Mouse (Mus musculus): ENCODE measurements around the gene Trim67. TPM values are rescaled to one million over a fixed set of nuclear protein-coding genes. Genes with fewer than 3 reads are reported as not detected.

Gene Trim67
- polyA plus RNA-seq, 1 experiment from 2014 or later: 0.05 TPM

GRCm38 (mm10) chr8:124791751-124792150 is 1.1 kb upstream of the Trim67 start:
- Histone ChIP-seq H3K36me3 (ENCODE audit: insufficient read depth, low read length) (no peaks in the 10 kb centered on the region), H3K27me3 (ENCODE audit: insufficient read depth, low read length) (peaks cover 57% of the 10 kb centered on the region), H3K9ac (replicated peaks; ENCODE audit: low read length) (no peak overlapping the region), H3K4me2 (replicated peaks; ENCODE audit: low read depth, low read length) (peak overlapping the region; percentile 99), H3K4me3 (ENCODE audit: low read length) (peak overlapping the region; percentile 56), H3K9me3 (ENCODE audit: low read length) (no peaks in the 10 kb centered on the region), H3K4me1 (ENCODE audit: insufficient read depth, low read length) (peaks cover 23% of the 10 kb centered on the region), H3K27ac (ENCODE audit: low read length) (no peak overlapping the region)
- no peak for ATAC-seq (ENCODE audit: low FRiP score, low TSS enrichment)
- 47% methylated on average over 4 of the region's 4 CpGs for WGBS

DNA sequence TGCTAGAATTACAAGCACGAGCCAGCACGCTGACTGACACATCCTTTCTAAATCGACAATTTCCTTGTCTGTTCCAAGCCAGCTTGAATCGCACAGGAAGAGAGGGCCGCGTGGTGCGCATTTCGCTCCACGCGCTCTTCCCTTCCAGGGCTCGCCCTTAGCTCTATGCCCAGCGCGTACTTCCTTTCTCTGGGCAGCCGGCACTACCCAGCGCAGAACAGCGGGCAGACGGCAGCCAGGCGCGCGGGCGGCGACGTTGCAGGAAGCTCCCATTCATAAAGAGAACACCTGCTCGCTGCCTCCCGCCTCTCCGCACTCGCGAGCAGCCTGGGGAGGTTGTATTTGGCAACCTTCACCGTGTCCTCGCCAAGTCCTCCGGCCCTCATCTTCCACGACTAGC is 706 bp upstream of the Trim67 start:
- Histone ChIP-seq H3K27me3 (ENCODE audit: insufficient read depth, low read length) (peaks cover 61% of the 10 kb centered on the region), H3K4me1 (ENCODE audit: insufficient read depth, low read length) (peaks cover 23% of the 10 kb centered on the region), H3K9me3 (ENCODE audit: low read length) (no peaks in the 10 kb centered on the region), H3K4me2 (replicated peaks; ENCODE audit: low read depth, low read length) (peak overlapping the region; percentile 99), H3K4me3 (ENCODE audit: low read length) (peak overlapping the region; percentile 56), H3K9ac (replicated peaks; ENCODE audit: low read length) (no peak overlapping the region), H3K27ac (ENCODE audit: low read length) (no peak overlapping the region), H3K36me3 (ENCODE audit: insufficient read depth, low read length) (no peaks in the 10 kb centered on the region)
- under 1% methylated on average over 32 of the region's 32 CpGs for WGBS
- no peak for ATAC-seq (ENCODE audit: low FRiP score, low TSS enrichment)

DNA sequence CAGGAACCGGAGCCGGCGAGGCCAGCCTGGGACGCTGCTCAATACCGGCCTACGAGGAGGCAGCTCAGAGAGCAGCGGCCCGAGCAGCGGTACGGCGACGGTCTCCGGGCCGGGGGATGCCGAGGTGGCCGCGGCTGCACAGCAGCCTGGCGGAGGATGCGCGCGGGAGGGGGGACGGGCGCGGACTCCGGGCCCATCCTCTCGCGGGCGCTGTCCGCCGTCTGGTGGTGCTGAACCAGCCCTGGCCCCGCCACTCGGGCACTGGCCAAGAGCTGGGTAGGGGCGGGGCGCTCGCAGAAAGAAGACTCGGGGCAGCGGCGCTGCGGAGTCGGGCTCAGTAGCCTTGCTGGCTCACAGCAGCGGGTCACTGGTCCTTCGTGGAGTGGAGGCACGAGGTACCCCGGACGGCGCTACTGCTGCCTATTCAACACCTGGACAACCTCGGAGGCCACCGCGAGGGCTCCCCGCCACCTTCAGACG is 320 bp downstream of the Trim67 start:
- peak overlapping the region; percentile 99 for H3K4me2 ChIP-seq (replicated peaks; ENCODE audit: low read depth, low read length)
- peak overlapping the region; percentile 56 for H3K4me3 ChIP-seq (ENCODE audit: low read length)
- no peak overlapping the region for H3K9ac ChIP-seq (replicated peaks; ENCODE audit: low read length)
- peak; percentile 91 for ATAC-seq (ENCODE audit: low FRiP score, low TSS enrichment)
- under 1% methylated on average over 48 of the region's 51 CpGs for WGBS
- H3K27me3 ChIP-seq (ENCODE audit: insufficient read depth, low read length): peaks cover 62% of the 10 kb centered on the region
- no peak overlapping the region for H3K27ac ChIP-seq (ENCODE audit: low read length)
- H3K4me1 ChIP-seq (ENCODE audit: insufficient read depth, low read length): peaks cover 23% of the 10 kb centered on the region
- H3K9me3 ChIP-seq (ENCODE audit: low read length): no peaks in the 10 kb centered on the region
- no peaks in the 10 kb centered on the region for H3K36me3 ChIP-seq (ENCODE audit: insufficient read depth, low read length)

DNA sequence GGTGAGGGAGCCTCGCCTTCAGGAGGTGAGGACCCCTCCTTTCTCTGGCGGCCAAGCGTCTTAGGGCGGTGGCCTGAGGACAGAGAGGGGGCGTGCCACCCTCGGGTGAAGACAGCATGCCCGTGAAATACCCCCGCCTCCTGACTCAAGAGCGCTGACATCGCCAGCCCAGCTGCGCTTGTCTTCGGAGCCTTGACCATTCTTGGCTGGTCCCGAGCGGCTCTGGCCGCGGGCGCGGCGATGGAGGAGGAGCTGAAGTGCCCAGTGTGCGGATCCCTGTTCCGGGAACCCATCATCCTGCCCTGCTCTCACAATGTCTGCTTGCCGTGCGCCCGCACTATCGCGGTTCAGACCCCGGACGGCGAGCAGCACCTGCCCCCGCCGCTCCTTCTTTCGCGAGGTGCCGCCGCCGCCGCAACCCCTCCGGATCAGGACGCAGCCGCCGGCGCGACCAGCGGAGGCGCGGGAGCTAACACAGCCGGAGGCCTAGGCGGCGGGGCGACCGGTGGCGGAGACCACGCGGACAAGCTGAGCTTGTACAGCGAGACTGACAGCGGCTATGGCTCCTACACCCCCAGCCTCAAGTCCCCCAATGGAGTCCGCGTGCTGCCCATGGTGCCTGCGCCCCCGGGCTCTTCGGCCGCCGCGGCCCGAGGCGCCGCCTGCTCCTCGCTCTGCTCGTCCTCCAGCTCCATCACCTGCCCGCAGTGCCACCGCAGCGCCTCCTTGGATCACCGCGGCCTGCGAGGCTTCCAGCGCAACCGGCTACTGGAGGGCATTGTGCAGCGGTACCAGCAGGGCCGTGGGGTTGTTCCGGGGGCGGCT is 981 bp downstream of the Trim67 start:
- Histone ChIP-seq H3K4me2 (replicated peaks; ENCODE audit: low read depth, low read length) (peak overlapping the region; percentile 99), H3K27ac (ENCODE audit: low read length) (no peak overlapping the region), H3K4me3 (ENCODE audit: low read length) (peak overlapping the region; percentile 56), H3K9ac (replicated peaks; ENCODE audit: low read length) (no peak overlapping the region), H3K27me3 (ENCODE audit: insufficient read depth, low read length) (peaks cover 62% of the 10 kb centered on the region), H3K4me1 (ENCODE audit: insufficient read depth, low read length) (peaks cover 23% of the 10 kb centered on the region), H3K9me3 (ENCODE audit: low read length) (no peaks in the 10 kb centered on the region), H3K36me3 (ENCODE audit: insufficient read depth, low read length) (no peaks in the 10 kb centered on the region)
- peak; percentile 20; the same call in 1 of the 2 replicates for ATAC-seq (ENCODE audit: low FRiP score, low TSS enrichment)
- under 1% methylated on average over 75 of the region's 81 CpGs for WGBS

DNA sequence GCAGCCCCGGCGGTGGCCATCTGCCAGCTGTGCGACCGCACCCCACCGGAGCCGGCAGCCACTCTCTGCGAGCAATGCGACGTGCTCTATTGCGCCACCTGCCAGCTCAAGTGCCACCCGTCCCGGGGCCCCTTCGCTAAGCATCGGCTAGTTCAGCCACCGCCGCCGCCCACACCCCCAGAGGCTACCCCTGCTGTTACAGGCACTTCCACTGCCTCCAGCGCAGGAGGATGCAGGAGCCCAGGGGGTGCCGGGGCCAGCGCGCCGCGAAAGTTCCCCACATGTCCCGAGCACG is 1.5 kb downstream of the Trim67 start:
- H3K4me2 ChIP-seq (replicated peaks; ENCODE audit: low read depth, low read length): peak overlapping the region; percentile 99
- H3K9ac ChIP-seq (replicated peaks; ENCODE audit: low read length): no peak overlapping the region
- no peaks in the 10 kb centered on the region for H3K9me3 ChIP-seq (ENCODE audit: low read length)
- WGBS: 1% methylated on average over 25 of the region's 25 CpGs
- ATAC-seq (ENCODE audit: low FRiP score, low TSS enrichment): no peak; the same call in 1 of the 2 replicates
- H3K4me1 ChIP-seq (ENCODE audit: insufficient read depth, low read length): peaks cover 23% of the 10 kb centered on the region
- no peak overlapping the region for H3K27ac ChIP-seq (ENCODE audit: low read length)
- H3K36me3 ChIP-seq (ENCODE audit: insufficient read depth, low read length): no peaks in the 10 kb centered on the region
- H3K27me3 ChIP-seq (ENCODE audit: insufficient read depth, low read length): peaks cover 62% of the 10 kb centered on the region
- peak overlapping the region; percentile 56 for H3K4me3 ChIP-seq (ENCODE audit: low read length)

GRCm38 (mm10) chr8:124795781-124796488 is 3.0 kb downstream of the Trim67 start:
- no peaks in the 10 kb centered on the region for H3K36me3 ChIP-seq (ENCODE audit: insufficient read depth, low read length)
- H3K4me2 ChIP-seq (replicated peaks; ENCODE audit: low read depth, low read length): no peak overlapping the region
- H3K9me3 ChIP-seq (ENCODE audit: low read length): no peaks in the 10 kb centered on the region
- H3K4me3 ChIP-seq (ENCODE audit: low read length): no peak overlapping the region
- H3K27me3 ChIP-seq (ENCODE audit: insufficient read depth, low read length): peaks cover 55% of the 10 kb centered on the region
- no peak overlapping the region for H3K9ac ChIP-seq (replicated peaks; ENCODE audit: low read length)
- H3K4me1 ChIP-seq (ENCODE audit: insufficient read depth, low read length): peaks cover 23% of the 10 kb centered on the region
- WGBS: 72% methylated on average over 8 of the region's 8 CpGs
- ATAC-seq (ENCODE audit: low FRiP score, low TSS enrichment): no peak
- H3K27ac ChIP-seq (ENCODE audit: low read length): no peak overlapping the region

- no peak overlapping the region for H3K4me2 ChIP-seq (replicated peaks; ENCODE audit: low read depth, low read length)
- 45% methylated on average over 11 of the region's 11 CpGs for WGBS
- H3K27ac ChIP-seq (ENCODE audit: low read length): no peak overlapping the region
- ATAC-seq (ENCODE audit: low FRiP score, low TSS enrichment): no peak
- no peak overlapping the region for H3K4me3 ChIP-seq (ENCODE audit: low read length)
- H3K9ac ChIP-seq (replicated peaks; ENCODE audit: low read length): no peak overlapping the region
- no peaks in the 10 kb centered on the region for H3K9me3 ChIP-seq (ENCODE audit: low read length)
- no peaks in the 10 kb centered on the region for H3K36me3 ChIP-seq (ENCODE audit: insufficient read depth, low read length)
- H3K27me3 ChIP-seq (ENCODE audit: insufficient read depth, low read length): peaks cover 17% of the 10 kb centered on the region
- H3K4me1 ChIP-seq (ENCODE audit: insufficient read depth, low read length): no peaks in the 10 kb centered on the region
Observed at GRCm38 (mm10) chr8:124800542-124800941, 7.7 kb downstream of the Trim67 start.

DNA sequence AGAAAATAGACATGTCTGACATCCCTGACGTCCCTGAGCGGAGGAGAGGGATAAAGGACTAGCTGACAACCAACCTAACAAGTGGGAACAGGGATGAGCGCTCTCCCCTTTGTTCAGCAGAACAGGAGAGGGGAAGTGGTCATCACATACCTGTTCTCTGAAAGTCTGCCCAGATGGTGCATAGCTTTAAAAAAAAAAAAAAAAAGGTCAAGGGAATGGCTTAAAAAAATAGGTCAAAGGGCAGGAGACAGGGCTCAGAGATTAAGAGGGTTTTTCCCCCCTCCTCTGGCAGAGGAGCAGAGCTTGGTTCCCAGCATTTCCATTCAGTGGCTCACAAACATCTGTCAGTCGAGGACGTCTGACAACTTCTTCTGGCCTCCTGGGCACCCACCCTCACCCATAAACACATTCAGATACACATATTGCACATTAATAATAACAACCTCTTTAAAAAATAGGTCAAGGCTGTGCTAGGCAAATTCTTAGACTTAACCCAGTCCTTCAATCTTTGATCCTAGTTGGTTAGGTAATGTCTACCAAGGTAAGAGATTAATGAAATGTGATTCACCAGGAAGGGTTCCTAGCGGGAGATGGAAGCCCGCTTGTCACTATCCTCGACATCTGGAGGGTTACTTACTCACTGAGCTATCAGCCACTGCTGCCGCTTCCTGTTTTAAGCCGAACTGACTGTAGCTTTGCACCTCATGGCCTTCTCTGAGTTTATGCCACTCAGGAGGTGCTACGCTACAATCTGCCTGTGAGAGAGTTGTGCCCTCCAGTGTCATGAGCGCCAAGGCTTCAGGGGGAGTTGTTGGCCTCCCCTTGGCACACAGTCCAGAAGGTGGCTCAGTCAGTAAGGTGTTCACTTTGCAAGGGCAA is 11.2 kb downstream of the Trim67 start:
- Histone ChIP-seq H3K27me3 (ENCODE audit: insufficient read depth, low read length) (no peaks in the 10 kb centered on the region), H3K9ac (replicated peaks; ENCODE audit: low read length) (no peak overlapping the region), H3K27ac (ENCODE audit: low read length) (no peak overlapping the region), H3K4me2 (replicated peaks; ENCODE audit: low read depth, low read length) (no peak overlapping the region), H3K4me3 (ENCODE audit: low read length) (no peak overlapping the region), H3K36me3 (ENCODE audit: insufficient read depth, low read length) (no peaks in the 10 kb centered on the region), H3K4me1 (ENCODE audit: insufficient read depth, low read length) (no peaks in the 10 kb centered on the region), H3K9me3 (ENCODE audit: low read length) (no peaks in the 10 kb centered on the region)
- WGBS: 66% methylated on average over 12 of the region's 12 CpGs
- no peak for ATAC-seq (ENCODE audit: low FRiP score, low TSS enrichment)

GRCm38 (mm10) chr8:124805990-124806389 is 13.1 kb downstream of the Trim67 start:
- H3K27ac ChIP-seq (ENCODE audit: low read length): no peak overlapping the region
- WGBS: 72% methylated on average over 4 of the region's 4 CpGs
- H3K4me3 ChIP-seq (ENCODE audit: low read length): no peak overlapping the region
- no peaks in the 10 kb centered on the region for H3K27me3 ChIP-seq (ENCODE audit: insufficient read depth, low read length)
- no peak overlapping the region for H3K4me2 ChIP-seq (replicated peaks; ENCODE audit: low read depth, low read length)
- H3K36me3 ChIP-seq (ENCODE audit: insufficient read depth, low read length): no peaks in the 10 kb centered on the region
- ATAC-seq (ENCODE audit: low FRiP score, low TSS enrichment): no peak
- no peaks in the 10 kb centered on the region for H3K9me3 ChIP-seq (ENCODE audit: low read length)
- no peaks in the 10 kb centered on the region for H3K4me1 ChIP-seq (ENCODE audit: insufficient read depth, low read length)
- no peak overlapping the region for H3K9ac ChIP-seq (replicated peaks; ENCODE audit: low read length)

All from kidney, embryonic 16.5 days (tissue).